Mouse (Mus musculus): ENCODE measurements at regions not wholly inside any gene's neighbourhood (a gene's known extent, or its start where the extent isn't known, plus 50 kb on each side); places are given as distances from the start of the nearest gene placed in this dataset.

DNA sequence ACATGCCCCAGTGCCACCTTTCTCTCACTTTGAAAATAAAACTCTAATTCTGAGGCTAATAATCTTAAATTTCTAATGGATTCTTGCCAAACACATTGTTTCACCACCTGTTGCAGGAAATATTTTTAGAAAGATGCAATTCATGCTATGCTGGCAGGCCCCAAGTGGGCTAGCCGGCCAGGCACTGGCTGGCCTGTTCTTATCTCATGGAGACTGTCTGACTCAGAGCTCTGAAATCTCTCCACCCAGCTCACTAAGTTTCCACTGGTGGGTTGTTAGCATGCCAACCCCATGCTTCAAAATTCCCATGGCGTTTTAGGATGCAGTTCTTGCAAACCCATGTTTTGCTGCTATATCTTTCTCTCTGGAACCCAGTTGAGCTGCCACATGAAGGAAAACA, 315.5 kb upstream of the Sfrp2 start:
- TF ChIP-seq MAX (IDR thresholded peaks at IDR 0.05): peak; percentile 32
- no peak for TF ChIP-seq CTCF (IDR thresholded peaks at IDR 0.05; ENCODE audit: control insufficient read depth, insufficient read depth, insufficient read length)
- peak; percentile 83 for TF ChIP-seq MYOD1 (IDR thresholded peaks at IDR 0.05; ENCODE audit: control insufficient read depth, insufficient read length, low read depth)
